Mouse (Mus musculus) R1 (cell line): ENCODE measurements around the gene Fndc3a.

Experiments
- DNase-seq: peaks from one replicate; pipeline ENCODE4 v3.0.0-alpha.2; 2018; ENCODE audit warnings: low read depth, low spot score

Gene Fndc3a

DNA sequence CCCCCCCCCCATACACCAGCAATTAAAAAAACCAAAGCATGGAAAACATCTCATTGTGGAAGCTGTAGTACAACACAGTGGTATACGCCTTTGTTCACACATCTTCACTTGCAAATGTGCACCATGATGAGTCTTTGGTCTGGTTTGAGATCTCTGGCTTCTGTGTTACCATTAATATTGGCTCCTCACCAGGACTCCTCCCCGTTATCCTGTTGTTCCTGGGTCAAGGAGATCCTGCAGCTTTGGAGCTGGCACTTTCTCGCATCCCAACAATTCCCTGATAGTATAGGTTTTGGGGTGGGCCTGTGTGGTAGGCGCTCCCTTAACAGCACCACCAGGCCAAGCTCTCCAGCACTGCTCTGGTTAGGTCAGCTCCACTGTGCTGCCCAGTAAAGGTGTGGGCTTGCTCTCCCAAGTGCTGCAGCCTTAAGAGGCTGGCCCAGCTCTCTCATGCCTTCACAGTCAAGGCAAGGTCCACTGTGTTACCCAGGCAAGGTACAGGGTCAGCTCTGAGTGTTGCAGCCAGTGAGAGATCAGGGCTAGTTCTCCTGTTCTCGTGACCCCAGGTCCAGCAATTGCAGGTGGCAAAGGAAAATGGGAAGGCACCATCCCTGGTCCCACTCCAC is 173.3 kb downstream of the Fndc3a start:
- DNase-seq, result no peak

- no peak for DNase-seq
Measured at GRCm38 (mm10) chr14:72533862-72534261, 175.9 kb downstream of the Fndc3a start.

- peak; percentile 64 for DNase-seq
Measured at GRCm38 (mm10) chr14:72532028-72532917, 177.5 kb downstream of the Fndc3a start.

DNA sequence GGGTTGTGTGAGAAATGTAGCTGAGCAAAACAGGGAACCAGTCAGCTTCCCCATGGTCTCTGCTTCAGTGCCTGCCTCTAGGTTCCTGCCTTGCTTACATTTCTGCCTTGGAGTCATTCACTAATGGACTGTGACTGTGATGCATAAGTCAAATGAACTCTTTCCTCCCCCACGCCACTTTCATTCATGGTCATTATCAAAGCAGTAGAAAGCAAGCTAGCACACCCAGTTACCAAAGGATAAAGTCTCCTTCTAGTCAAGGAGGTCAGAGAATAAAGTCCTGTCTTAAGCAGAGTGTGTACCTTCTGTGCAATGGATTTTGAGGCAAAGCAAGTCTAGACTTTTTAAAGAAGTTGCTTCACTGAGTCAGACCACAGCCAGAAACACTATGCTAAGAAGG is 182.7 kb downstream of the Fndc3a start:
- no peak for DNase-seq

DNA sequence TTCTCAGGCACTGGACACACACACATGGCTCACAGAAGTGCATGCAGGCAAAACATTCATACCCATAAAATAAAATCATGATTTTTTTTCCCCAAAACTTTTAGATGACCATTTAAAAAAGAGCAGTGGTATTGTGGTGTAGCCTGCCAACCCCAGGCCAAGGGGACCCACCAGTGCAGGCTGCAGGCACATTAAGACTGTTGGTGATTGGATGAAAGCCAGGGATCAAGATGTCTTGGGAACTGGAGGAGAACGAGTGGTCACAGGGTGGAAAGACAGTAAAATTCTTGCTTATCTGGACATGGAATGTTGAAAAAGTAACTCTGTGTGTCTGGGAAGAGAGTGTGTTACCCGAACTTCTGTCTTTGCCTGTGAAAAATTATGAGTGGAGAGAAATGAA is 190.2 kb downstream of the Fndc3a start:
- no peak for DNase-seq

GRCm38 (mm10) chr14:72518786-72519185 is 191.0 kb downstream of the Fndc3a start:
- DNase-seq, result no peak

GRCm38 (mm10) chr14:72516376-72516775 is 193.4 kb downstream of the Fndc3a start:
- DNase-seq, result peak; percentile 63

DNA sequence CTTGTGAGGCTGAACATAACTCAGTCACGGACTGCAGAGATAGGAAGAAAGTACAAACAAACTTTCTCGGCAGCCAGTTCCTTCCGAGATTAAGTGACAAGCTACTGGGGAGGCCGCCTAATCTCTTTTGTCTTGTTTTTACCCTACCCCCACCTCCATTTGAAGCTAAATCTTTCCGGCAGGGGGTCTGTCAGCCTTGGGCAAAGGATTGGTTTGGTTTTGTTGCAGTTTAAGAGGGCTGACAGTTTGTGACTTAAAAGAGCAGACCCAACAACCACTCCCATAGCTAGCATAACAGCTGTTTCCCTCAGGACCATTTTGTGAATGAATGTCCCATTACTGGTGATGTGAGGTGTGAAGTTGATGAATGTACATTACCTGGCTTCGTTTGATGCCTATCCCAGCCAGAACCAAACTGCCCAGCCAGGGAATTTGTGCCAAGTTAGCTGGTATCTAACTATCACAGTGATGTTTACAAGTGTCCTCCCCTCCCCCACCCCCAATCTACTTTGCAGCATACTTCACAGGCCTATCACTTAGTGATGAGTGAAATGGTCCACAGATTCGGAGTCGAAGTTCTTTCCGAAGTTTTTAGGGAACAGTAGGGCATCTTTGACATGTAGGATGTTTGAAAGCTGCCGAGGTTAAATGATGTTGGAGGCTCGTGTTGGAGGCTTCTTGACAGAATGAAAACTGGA is 202.9 kb downstream of the Fndc3a start:
- DNase-seq, result peak; percentile 94

- peak; percentile 77 for DNase-seq
Measured at GRCm38 (mm10) chr14:72506018-72506722, 203.6 kb downstream of the Fndc3a start.

- peak; percentile 74 for DNase-seq
Measured at GRCm38 (mm10) chr14:72504985-72505384, 204.8 kb downstream of the Fndc3a start.

- DNase-seq, result peak; percentile 80
Measured at GRCm38 (mm10) chr14:72503241-72503640, 206.6 kb downstream of the Fndc3a start.

DNA sequence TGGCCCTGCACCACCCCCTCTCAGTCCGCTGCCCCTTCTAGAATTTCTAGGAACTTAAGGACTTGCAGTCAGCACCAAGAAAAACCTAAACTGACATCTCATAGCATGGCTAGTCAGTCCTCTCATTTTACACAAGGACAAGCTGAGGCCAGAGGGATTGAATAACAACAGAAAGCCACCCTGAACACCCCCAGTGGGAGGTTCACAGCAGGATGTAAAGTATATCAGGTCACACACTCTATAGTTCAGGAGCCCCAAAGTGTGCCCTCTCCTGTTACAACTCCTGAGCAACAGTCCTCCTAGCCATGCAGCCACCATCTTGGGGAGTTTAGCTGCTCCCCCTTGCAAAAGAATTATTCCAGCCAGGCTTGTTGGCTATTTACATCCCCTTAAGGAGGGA is 216.0 kb downstream of the Fndc3a start:
- DNase-seq, result no peak

- DNase-seq, result no peak
Measured at GRCm38 (mm10) chr14:72491738-72492137, 218.1 kb downstream of the Fndc3a start, which contains the start of gene Gm9195. TSS of gene Gm9195 (minus strand) at chr14:72491838.

DNA sequence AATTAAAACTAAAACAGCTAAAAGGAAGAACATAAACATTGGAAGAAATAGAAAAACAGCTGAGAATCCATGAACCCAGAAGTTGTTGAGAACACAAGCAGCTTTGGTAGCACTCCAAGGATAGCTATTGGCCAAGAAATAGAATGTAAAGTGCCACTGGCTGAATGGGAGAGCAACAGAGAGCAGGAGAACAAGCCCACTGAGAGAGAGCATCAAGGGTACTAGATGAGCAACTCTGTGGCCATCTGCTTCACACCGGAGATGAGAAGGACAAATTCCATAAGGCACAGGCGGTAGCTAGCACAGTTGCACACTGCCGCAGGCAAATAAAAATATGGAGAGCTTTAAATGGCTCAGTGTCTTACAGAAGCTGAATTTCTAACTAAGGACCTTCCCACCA is 219.4 kb downstream of the Fndc3a start:
- no peak for DNase-seq
